Mouse (Mus musculus): Measurements from ENCODE around the gene Slc17a8. TPM values are rescaled to one million over a fixed set of nuclear protein-coding genes. Genes with fewer than 3 reads are reported as not detected.

The Slc17a8 gene
- total and polyA plus RNA-seq, 3 experiments, result not detected

DNA sequence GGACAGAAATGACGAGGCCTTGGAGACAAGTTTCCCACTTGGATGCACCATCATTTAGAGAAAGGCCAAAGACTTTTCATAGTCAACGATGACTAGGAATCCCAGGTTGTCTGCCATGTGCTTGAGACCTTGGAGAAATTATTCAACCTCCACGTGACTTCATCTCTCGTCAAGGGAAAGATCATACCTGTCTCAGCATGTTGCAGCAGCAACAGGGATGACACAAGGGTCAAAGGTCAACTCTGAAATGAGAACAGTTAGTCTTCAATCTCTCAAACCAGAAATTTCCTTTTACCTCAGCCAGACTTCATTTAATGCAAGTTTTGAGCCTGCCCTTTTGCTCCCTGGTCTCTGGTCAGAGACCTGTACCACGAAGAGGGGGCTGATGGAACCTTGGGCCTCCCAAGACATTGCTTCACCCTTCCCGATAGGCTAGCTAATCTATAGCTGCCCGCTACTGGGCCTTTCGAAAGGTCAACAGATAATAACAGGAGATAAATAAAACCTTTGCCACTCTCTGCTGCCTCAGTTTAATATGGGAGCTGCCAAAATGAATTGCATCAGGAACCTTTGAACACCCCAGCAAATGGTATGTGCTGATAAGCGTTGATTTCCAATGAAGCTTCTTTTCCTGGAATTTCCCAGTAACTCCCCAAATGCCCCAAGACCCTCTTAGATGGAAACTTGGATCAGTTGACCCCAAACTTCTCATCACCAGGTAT lies 55.6 kb downstream of the Slc17a8 start:
- no peak for DNase-seq (ENCODE audit: low read depth, low spot score)
- Histone ChIP-seq H3K79me2 (ENCODE audit: control insufficient read depth, insufficient read depth, low read length, poor library complexity) (no peaks in the 10 kb centered on the region), H3K27me3 (ENCODE audit: control insufficient read depth in 1 of 2, insufficient read depth in 2 of 2, low read length in 2 of 2) (peaks cover 0 to 2% of the 10 kb centered on the region in 2 experiments; a peak in 1 of 4 replicates), H3K9me3 (replicated peaks; ENCODE audit: insufficient read depth, low read length) (no peaks in the 10 kb centered on the region; the same call in 1 of the 2 replicates), H3K9ac (ENCODE audit: control insufficient read depth, low read depth, low read length, poor library complexity, severe bottlenecking) (no peak overlapping the region), H3K4me3 (ENCODE audit: control insufficient read depth in 1 of 2, insufficient read depth in 1 of 2, low read depth in 2 of 2, low read length in 2 of 2) (no peak overlapping the region), H3K27ac (ENCODE audit: control insufficient read depth, low read depth, low read length) (no peak overlapping the region), H3K4me1 (ENCODE audit: control insufficient read depth in 1 of 2, insufficient read depth in 2 of 2, low read length in 2 of 2) (no peaks in the 10 kb centered on the region), H3K36me3 (ENCODE audit: control insufficient read depth in 1 of 2, insufficient read depth in 2 of 2, low read length in 2 of 2) (no peaks in the 10 kb centered on the region)
- TF ChIP-seq MEF2A (IDR thresholded peaks at IDR 0.05; ENCODE audit: extremely low read depth, insufficient replicate concordance, low read depth, low read length, poor library complexity, severe bottlenecking) (no peak), MAX (IDR thresholded peaks at IDR 0.05; ENCODE audit: low read length) (no peak), HCFC1 (IDR thresholded peaks at IDR 0.05; ENCODE audit: low read depth, low read length) (no peak), POLR2AphosphoS5 (IDR thresholded peaks at IDR 0.05; ENCODE audit: borderline replicate concordance, low read depth, low read length) (no peak), GATA1 (IDR thresholded peaks at IDR 0.05; ENCODE audit: low read depth, low read length) (no peak), UBTF (IDR thresholded peaks at IDR 0.05; ENCODE audit: borderline replicate concordance, insufficient read depth, low read depth, low read length) (no peak), E2F4 (IDR thresholded peaks at IDR 0.05; ENCODE audit: borderline replicate concordance, low read depth, low read length) (no peak), USF2 (IDR thresholded peaks at IDR 0.05; ENCODE audit: borderline replicate concordance in 1 of 2, insufficient read depth in 1 of 2, low read depth in 1 of 2, low read length in 2 of 2) (no peak), CHD1 (IDR thresholded peaks at IDR 0.05; ENCODE audit: low read depth, low read length) (no peak), MAZ (IDR thresholded peaks at IDR 0.05; ENCODE audit: low read depth, low read length) (no peak), ETS1 (IDR thresholded peaks at IDR 0.05; ENCODE audit: low read depth, low read length) (no peak), MYC (IDR thresholded peaks at IDR 0.05; ENCODE audit: low read depth, low read length) (no peak), GABPA (IDR thresholded peaks at IDR 0.05; ENCODE audit: low read depth, low read length) (no peak), ZKSCAN1 (IDR thresholded peaks at IDR 0.05; ENCODE audit: low read depth, low read length) (no peak)

DNA sequence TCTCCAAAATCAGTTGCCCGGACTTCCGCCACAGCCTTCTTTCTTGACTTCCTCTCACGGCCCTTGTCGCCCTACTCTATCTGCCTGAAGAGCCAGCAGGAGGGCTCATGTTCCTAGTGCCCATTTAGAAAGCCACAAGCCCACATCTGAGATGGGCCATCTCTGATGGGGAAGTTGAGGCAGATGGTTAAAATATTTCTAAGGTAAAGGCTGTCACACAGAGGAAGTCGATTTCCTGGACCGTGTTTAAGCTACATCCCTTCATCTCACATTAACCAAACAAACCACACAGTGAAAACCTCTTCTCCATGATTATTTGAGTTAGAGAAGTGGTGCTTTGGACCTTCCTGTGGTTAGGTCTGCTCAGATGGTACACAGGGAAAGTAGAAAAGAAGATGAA lies 58.9 kb downstream of the Slc17a8 start:
- peak; percentile 14 for DNase-seq (ENCODE audit: low read depth, low spot score)
- no peaks in the 10 kb centered on the region for H3K79me2 ChIP-seq (ENCODE audit: control insufficient read depth, insufficient read depth, low read length, poor library complexity)
- TF ChIP-seq NRF1 (IDR thresholded peaks at IDR 0.05; ENCODE audit: insufficient read depth, low read depth, low read length, poor library complexity, severe bottlenecking) (no peak), RCOR1 (IDR thresholded peaks at IDR 0.05; ENCODE audit: low read depth, low read length) (no peak), ELF1 (IDR thresholded peaks at IDR 0.05; ENCODE audit: low read depth, low read length) (no peak), ETS1 (IDR thresholded peaks at IDR 0.05; ENCODE audit: low read depth, low read length) (no peak), E2F4 (IDR thresholded peaks at IDR 0.05; ENCODE audit: borderline replicate concordance, low read depth, low read length) (no peak), HCFC1 (IDR thresholded peaks at IDR 0.05; ENCODE audit: low read depth, low read length) (no peak), CTCF (IDR thresholded peaks at IDR 0.05 in 2 of 3, conservative IDR thresholded peaks at IDR 0.05 in 1 of 3; ENCODE audit: control insufficient read depth in 1 of 3, insufficient read depth in 1 of 3, low read depth in 2 of 3, low read length in 3 of 3, poor library complexity in 1 of 3, severe bottlenecking in 1 of 3) (no peak), ZKSCAN1 (IDR thresholded peaks at IDR 0.05; ENCODE audit: low read depth, low read length) (no peak), UBTF (IDR thresholded peaks at IDR 0.05; ENCODE audit: borderline replicate concordance, insufficient read depth, low read depth, low read length) (no peak), MXI1 (IDR thresholded peaks at IDR 0.05; ENCODE audit: low read depth, low read length) (no peak), NELFE (IDR thresholded peaks at IDR 0.05; ENCODE audit: low read depth, low read length) (no peak), SMC3 (IDR thresholded peaks at IDR 0.05; ENCODE audit: low read depth, low read length) (no peak), POLR2AphosphoS2 (IDR thresholded peaks at IDR 0.05; ENCODE audit: low read length) (no peak), SIN3A (IDR thresholded peaks at IDR 0.05; ENCODE audit: low read length) (no peak), BHLHE40 (IDR thresholded peaks at IDR 0.05; ENCODE audit: borderline replicate concordance, low read depth, low read length) (no peak)

More for the DNA sequence above, 58.9 kb downstream of the Slc17a8 start:
- H3K9ac ChIP-seq (ENCODE audit: control insufficient read depth, low read depth, low read length, poor library complexity, severe bottlenecking), result no peak overlapping the region
- H3K27me3 ChIP-seq (ENCODE audit: control insufficient read depth in 1 of 2, insufficient read depth in 2 of 2, low read length in 2 of 2), result no peaks in the 10 kb centered on the region; a peak in 1 of 4 replicates
- H3K27ac ChIP-seq (ENCODE audit: control insufficient read depth, low read depth, low read length), result no peak overlapping the region
- H3K9me3 ChIP-seq (replicated peaks; ENCODE audit: insufficient read depth, low read length), result no peaks in the 10 kb centered on the region; the same call in 1 of the 2 replicates
- no peaks in the 10 kb centered on the region for H3K36me3 ChIP-seq (ENCODE audit: control insufficient read depth in 1 of 2, insufficient read depth in 2 of 2, low read length in 2 of 2)
- no peak overlapping the region for H3K4me3 ChIP-seq (ENCODE audit: control insufficient read depth in 1 of 2, insufficient read depth in 1 of 2, low read depth in 2 of 2, low read length in 2 of 2)
- H3K4me1 ChIP-seq (ENCODE audit: control insufficient read depth in 1 of 2, insufficient read depth in 2 of 2, low read length in 2 of 2), result no peaks in the 10 kb centered on the region
